Mouse (Mus musculus) ES-E14 (cell line): ENCODE results near the gene Pigo. TPM values are rescaled to one million over a fixed set of nuclear protein-coding genes. Genes with fewer than 3 reads are reported as not detected.
A peak's percentile ranks its signal among the peaks of the same experiment; 100 is the strongest.

Experiments
- DNase-seq: peaks from one replicate; pipeline ENCODE4 v3.0.0-alpha.2; 2013; ENCODE audit warnings: low read depth, low spot score
- H3K27ac ChIP-seq: 2 replicates; pipeline ENCODE4 v1.5.1; 2012; ENCODE audit warnings: low read depth, mild to moderate bottlenecking, low read length, moderate library complexity, mixed read lengths; ENCODE audit not compliant: poor library complexity, insufficient read depth, severe bottlenecking
- H3K36me3 ChIP-seq: 2 replicates; pipeline ENCODE4 v1.6.1; 2012; ENCODE audit warnings: mild to moderate bottlenecking, low read length, moderate library complexity, mixed read lengths; ENCODE audit not compliant: control insufficient read depth, poor library complexity, insufficient read depth, severe bottlenecking
- H3K4me1 ChIP-seq, 2 experiments: fragments of 150-350 bp in 1 of 2; sonication (generic) in 1 of 2; 2 replicates each; pipeline ENCODE4 v1.6.1; 2012; ENCODE audit warnings: low read length in 2 of 2, mild to moderate bottlenecking in 1 of 2, mixed read lengths in 1 of 2; ENCODE audit not compliant: control insufficient read depth in 2 of 2, insufficient read depth in 2 of 2, poor library complexity in 1 of 2
- H3K4me3 ChIP-seq, 2 experiments: fragments of 150-350 bp in 1 of 2; sonication (generic) in 1 of 2; 2 replicates each; pipeline ENCODE4 v1.5.1; 2012; ENCODE audit warnings: low read length in 2 of 2, low read depth in 1 of 2, mild to moderate bottlenecking in 1 of 2, mixed read lengths in 1 of 2; ENCODE audit not compliant: insufficient read depth in 1 of 2, poor library complexity in 1 of 2, severe bottlenecking in 1 of 2
- H3K9ac ChIP-seq: 2 replicates; pipeline ENCODE4 v1.6.1; 2012; ENCODE audit warnings: low read depth, mild to moderate bottlenecking, low read length, mixed read lengths; ENCODE audit not compliant: poor library complexity, insufficient read depth, severe bottlenecking
- H3K9me3 ChIP-seq: fragments of 150-350 bp; sonication (generic); 2 replicates; pipeline ENCODE4 v1.6.1; 2012; ENCODE audit warnings: low read depth, mild to moderate bottlenecking, low read length; ENCODE audit not compliant: control insufficient read depth, insufficient read depth
- CHD2 ChIP-seq: IDR thresholded peaks from 2 replicates; pipeline ENCODE4 v1.6.1; 2014; ENCODE audit warnings: mild to moderate bottlenecking, low read depth, low read length, inconsistent platforms
- HCFC1 ChIP-seq: IDR thresholded peaks from 2 replicates; pipeline ENCODE4 v1.6.1; 2012; ENCODE audit warnings: low read length, inconsistent platforms, borderline replicate concordance; ENCODE audit not compliant: insufficient read depth
- MAFK ChIP-seq: IDR thresholded peaks from 2 replicates; pipeline ENCODE4 v1.6.1; 2014; ENCODE audit warnings: mild to moderate bottlenecking, low read depth, low read length, inconsistent platforms; ENCODE audit not compliant: insufficient read depth
- ZC3H11A ChIP-seq: IDR thresholded peaks from 2 replicates; pipeline ENCODE4 v1.6.1; 2012; ENCODE audit warnings: low read depth, mild to moderate bottlenecking, inconsistent platforms, low read length, borderline replicate concordance
- ZNF384 ChIP-seq: IDR thresholded peaks from 2 replicates; pipeline ENCODE4 v1.6.1; 2012; ENCODE audit warnings: low read depth, low read length, inconsistent platforms
- in situ Hi-C, 2 experiments: fragments of 600-800 bp; cut with MboI; formaldehyde crosslinking; loops; one replicate each; pipeline ENCODE4 v1.15.1; 2025; ENCODE audit warnings: low sequenced_read_pairs in 2 of 2, inconsistent platforms in 1 of 2; ENCODE audit not compliant: unreplicated experiment in 2 of 2
- total RNA-seq: library from RNA; depleted of rRNA; stranded (reverse); fragments of 300-350 nt; gene quantifications from 2 replicates; pipeline ENCODE4 v1.2.3, GENCODE M21; 2012

Pigo gene
- total RNA-seq, 1 experiment: 40.9 TPM

- H3K27ac ChIP-seq: no peak overlapping the region
Measured at GRCm38 (mm10) chr4:43039609-43040008, 14.0 kb upstream of the Pigo start.

GRCm38 (mm10) chr4:43038567-43039495, 13.2 kb upstream of the Pigo start:
- Histone ChIP-seq H3K27ac (no peak overlapping the region), H3K9ac (no peak overlapping the region)
- no peak for DNase-seq

More at GRCm38 (mm10) chr4:43039609-43040008, 14.0 kb upstream of the Pigo start:
- in situ Hi-C loops: no loop called here
- no peak for DNase-seq
- H3K9ac ChIP-seq: peak overlapping the region; percentile 67
- peaks cover 5 to 8% of the 10 kb centered on the region in 2 experiments; a peak in 3 of 4 replicates for H3K4me1 ChIP-seq
- TF ChIP-seq ZC3H11A (no peak), HCFC1 (no peak), MAFK (no peak), ZNF384 (no peak), CHD2 (no peak)
- H3K9me3 ChIP-seq: no peaks in the 10 kb centered on the region
- H3K36me3 ChIP-seq: no peaks in the 10 kb centered on the region
- peak overlapping the region; percentile 77 to 81 for H3K4me3 ChIP-seq

GRCm38 (mm10) chr4:43037860-43038566, 12.4 kb upstream of the Pigo start:
- H3K36me3 ChIP-seq: no peaks in the 10 kb centered on the region
- in situ Hi-C loops: no loop called here
- no peaks in the 10 kb centered on the region for H3K9me3 ChIP-seq
- DNase-seq: no peak
- H3K9ac ChIP-seq: no peak overlapping the region
- peaks cover 0 to 3% of the 10 kb centered on the region in 2 experiments; a peak in 1 of 4 replicates for H3K4me1 ChIP-seq
- TF ChIP-seq CHD2 (no peak), HCFC1 (no peak), ZNF384 (no peak), MAFK (no peak), ZC3H11A (no peak)
- no peak overlapping the region for H3K27ac ChIP-seq
- no peak overlapping the region for H3K4me3 ChIP-seq

More at GRCm38 (mm10) chr4:43038567-43039495, 13.2 kb upstream of the Pigo start:
- H3K4me3 ChIP-seq: peak overlapping the region in 1 of 2 experiments; percentile 77; a peak in 1 of 4 replicates
- TF ChIP-seq HCFC1: 0 out of 2 replicates have a peak, but pooled peaks have one; percentile 26
- TF ChIP-seq ZNF384: peak; percentile 57
- no peak for TF ChIP-seq MAFK
- in situ Hi-C loops: no loop called here
- H3K9me3 ChIP-seq: no peaks in the 10 kb centered on the region
- H3K4me1 ChIP-seq: peaks cover under 1 to 2% of the 10 kb centered on the region in 2 experiments; a peak in 1 of 4 replicates
- H3K36me3 ChIP-seq: no peaks in the 10 kb centered on the region

- no peak for DNase-seq
- TF ChIP-seq HCFC1 (no peak), CHD2 (no peak), ZNF384 (no peak), ZC3H11A (no peak), MAFK (no peak)
- Histone ChIP-seq H3K9ac (no peak overlapping the region), H3K9me3 (no peaks in the 10 kb centered on the region), H3K27ac (no peak overlapping the region), H3K4me1 (peaks cover 0 to 3% of the 10 kb centered on the region in 2 experiments; a peak in 1 of 4 replicates), H3K4me3 (no peak overlapping the region), H3K36me3 (no peaks in the 10 kb centered on the region)
- in situ Hi-C loops: no loop called here
Measured at GRCm38 (mm10) chr4:43036356-43036755, 10.7 kb upstream of the Pigo start.
